Mouse (Mus musculus) monocyte, adult 2 months (primary cell): ENCODE measurements around the gene Rpain.

Source experiments
- DNase-seq, 2 experiments: peaks; one replicate each; pipeline ENCODE4 v3.0.0; 2022; ENCODE audit warnings: low spot score in 2 of 2, low read depth in 1 of 2

Gene Rpain

GRCm38 (mm10) chr11:70969821-70970559, at the start of gene Rpain, which contains the start of gene Nup88:
TSS of gene Rpain (plus strand) at chr11:70970213.
TSS of gene Nup88 (minus strand) at chr11:70969973.
- DNase-seq, result peak; percentile 80 to 83

GRCm38 (mm10) chr11:70931461-70931860, 38.6 kb upstream of the Rpain start:
- DNase-seq, result no peak

GRCm38 (mm10) chr11:70935316-70935715, 34.7 kb upstream of the Rpain start:
- no peak for DNase-seq

GRCm38 (mm10) chr11:70942596-70942995, 27.4 kb upstream of the Rpain start:
- no peak for DNase-seq

- DNase-seq, result no peak
These were observed 26.4 kb upstream of the Rpain start for GRCm38 (mm10) chr11:70943651-70944050.

GRCm38 (mm10) chr11:70944935-70945817, 24.8 kb upstream of the Rpain start:
- DNase-seq, result no peak

GRCm38 (mm10) chr11:70954711-70955110, 15.3 kb upstream of the Rpain start:
- no peak for DNase-seq

GRCm38 (mm10) chr11:70960786-70961554, 9.0 kb upstream of the Rpain start:
- no peak for DNase-seq

- DNase-seq, result no peak
These were observed 5.6 kb upstream of the Rpain start for GRCm38 (mm10) chr11:70964222-70964907.

- no peak for DNase-seq
These were observed 680 bp upstream of the Rpain start for GRCm38 (mm10) chr11:70969271-70969794.

- no peak for DNase-seq
These were observed 837 bp downstream of the Rpain start for GRCm38 (mm10) chr11:70970560-70971540.

GRCm38 (mm10) chr11:70972586-70972985, 2.6 kb downstream of the Rpain start:
- no peak for DNase-seq

- DNase-seq, result no peak
These were observed 3.9 kb downstream of the Rpain start for GRCm38 (mm10) chr11:70973947-70974346.

- no peak for DNase-seq
These were observed 5.2 kb downstream of the Rpain start for GRCm38 (mm10) chr11:70975193-70975592.

- no peak for DNase-seq
These were observed 7.3 kb downstream of the Rpain start for GRCm38 (mm10) chr11:70977293-70977692.

- DNase-seq, result no peak
These were observed 10.2 kb downstream of the Rpain start for GRCm38 (mm10) chr11:70980232-70980631.

- DNase-seq, result no peak
These were observed 10.9 kb downstream of the Rpain start for GRCm38 (mm10) chr11:70980751-70981510.

- DNase-seq, result no peak
These were observed 12.0 kb downstream of the Rpain start for GRCm38 (mm10) chr11:70982030-70982429.
